Mouse (Mus musculus): ENCODE results near the gene Zfp239. TPM values are rescaled to one million over a fixed set of nuclear protein-coding genes. Genes with fewer than 3 reads are reported as not detected.
A peak's percentile ranks its signal among the peaks of the same experiment; 100 is the strongest.

Zfp239 gene
- total and polyA plus RNA-seq, 3 experiments = 18.6 to 20.4 TPM; not detected in 1

GRCm38 (mm10) chr6:117916737-117917426 is 55.0 kb downstream of the Zfp239 start (continued):
- peak; percentile 92 for TF ChIP-seq USF1 (IDR thresholded peaks at IDR 0.05; ENCODE audit: low read depth, low read length)
- TF ChIP-seq ZMIZ1 (IDR thresholded peaks at IDR 0.05; ENCODE audit: low read depth, low read length) = peak; percentile 58
- TF ChIP-seq POLR2AphosphoS5 (IDR thresholded peaks at IDR 0.05; ENCODE audit: borderline replicate concordance, low read depth, low read length) = no peak
- peak; percentile 81 for TF ChIP-seq ELF1 (IDR thresholded peaks at IDR 0.05; ENCODE audit: low read depth, low read length)
- TF ChIP-seq POLR2A (IDR thresholded peaks at IDR 0.05; ENCODE audit: control insufficient read depth in 1 of 2, insufficient read depth in 1 of 2, low read depth in 1 of 2, low read length in 2 of 2, poor library complexity in 1 of 2) = peak; percentile 45 to 81; a peak in 3 of 4 replicates
- peak; percentile 56; the same call in 1 of the 2 replicates for TF ChIP-seq BHLHE40 (IDR thresholded peaks at IDR 0.05; ENCODE audit: borderline replicate concordance, low read depth, low read length)
- TF ChIP-seq RAD21 (IDR thresholded peaks at IDR 0.05; ENCODE audit: low read depth, low read length) = no peak
- peak; percentile 89; the same call in 1 of the 2 replicates for TF ChIP-seq MYC (IDR thresholded peaks at IDR 0.05; ENCODE audit: low read depth, low read length)
- no peak for TF ChIP-seq CHD2 (IDR thresholded peaks at IDR 0.05; ENCODE audit: low read length)
- TF ChIP-seq UBTF (IDR thresholded peaks at IDR 0.05; ENCODE audit: borderline replicate concordance, insufficient read depth, low read depth, low read length) = no peak
- TF ChIP-seq TAL1 (IDR thresholded peaks at IDR 0.05; ENCODE audit: low read length) = no peak
- peak in 1 of 2 experiments; percentile 39; a peak in 2 of 4 replicates for TF ChIP-seq EP300 (IDR thresholded peaks at IDR 0.05; ENCODE audit: low read depth in 1 of 2, low read length in 2 of 2)
- no peak for TF ChIP-seq MEF2A (IDR thresholded peaks at IDR 0.05; ENCODE audit: extremely low read depth, insufficient replicate concordance, low read depth, low read length, poor library complexity, severe bottlenecking)
- no peak for TF ChIP-seq CTCF (IDR thresholded peaks at IDR 0.05 in 2 of 3, conservative IDR thresholded peaks at IDR 0.05 in 1 of 3; ENCODE audit: control insufficient read depth in 1 of 3, insufficient read depth in 1 of 3, low read depth in 2 of 3, low read length in 3 of 3, poor library complexity in 1 of 3, severe bottlenecking in 1 of 3)
- peak; percentile 66 for TF ChIP-seq HCFC1 (IDR thresholded peaks at IDR 0.05; ENCODE audit: low read depth, low read length)
- peak; percentile 92 for TF ChIP-seq MXI1 (IDR thresholded peaks at IDR 0.05; ENCODE audit: low read depth, low read length)
- peak; percentile 76 for TF ChIP-seq TBP (IDR thresholded peaks at IDR 0.05; ENCODE audit: low read depth, low read length)

- Histone ChIP-seq H3K9me3 (replicated peaks; ENCODE audit: insufficient read depth, low read length) (no peaks in the 10 kb centered on the region), H3K4me1 (ENCODE audit: control insufficient read depth in 1 of 2, insufficient read depth in 2 of 2, low read length in 2 of 2) (peaks cover 24% of the 10 kb centered on the region in 2 experiments), H3K79me2 (ENCODE audit: control insufficient read depth, insufficient read depth, low read length, poor library complexity) (peaks cover 76% of the 10 kb centered on the region), H3K27me3 (ENCODE audit: control insufficient read depth in 1 of 2, insufficient read depth in 2 of 2, low read length in 2 of 2) (no peaks in the 10 kb centered on the region), H3K9ac (ENCODE audit: control insufficient read depth, low read depth, low read length, poor library complexity, severe bottlenecking) (peak overlapping the region; percentile 97), H3K4me3 (ENCODE audit: control insufficient read depth in 1 of 2, insufficient read depth in 1 of 2, low read depth in 2 of 2, low read length in 2 of 2) (peak overlapping the region; percentile 50 to 95), H3K36me3 (ENCODE audit: control insufficient read depth in 1 of 2, insufficient read depth in 2 of 2, low read length in 2 of 2) (peaks cover 47 to 74% of the 10 kb centered on the region in 2 experiments), H3K27ac (ENCODE audit: control insufficient read depth, low read depth, low read length) (peak overlapping the region; percentile 99)
- DNase-seq (ENCODE audit: low read depth, low spot score) = peak; percentile 78
- no peak for TF ChIP-seq MEF2A (IDR thresholded peaks at IDR 0.05; ENCODE audit: extremely low read depth, insufficient replicate concordance, low read depth, low read length, poor library complexity, severe bottlenecking)
- TF ChIP-seq BHLHE40 (IDR thresholded peaks at IDR 0.05; ENCODE audit: borderline replicate concordance, low read depth, low read length) = no peak
- peak; percentile 24; the same call in 1 of the 2 replicates for TF ChIP-seq ELF1 (IDR thresholded peaks at IDR 0.05; ENCODE audit: low read depth, low read length)
- TF ChIP-seq GABPA (IDR thresholded peaks at IDR 0.05; ENCODE audit: low read depth, low read length) = no peak
- no peak for TF ChIP-seq TCF12 (IDR thresholded peaks at IDR 0.05; ENCODE audit: low read depth, low read length)
- no peak for TF ChIP-seq CTCF (IDR thresholded peaks at IDR 0.05 in 2 of 3, conservative IDR thresholded peaks at IDR 0.05 in 1 of 3; ENCODE audit: control insufficient read depth in 1 of 3, insufficient read depth in 1 of 3, low read depth in 2 of 3, low read length in 3 of 3, poor library complexity in 1 of 3, severe bottlenecking in 1 of 3)
- TF ChIP-seq ZKSCAN1 (IDR thresholded peaks at IDR 0.05; ENCODE audit: low read depth, low read length) = no peak
- TF ChIP-seq SMC3 (IDR thresholded peaks at IDR 0.05; ENCODE audit: low read depth, low read length) = no peak
- no peak for TF ChIP-seq JUND (IDR thresholded peaks at IDR 0.05; ENCODE audit: low read depth, low read length)
- 0 out of 2 replicates have a peak, but pooled peaks have one; percentile 21 for TF ChIP-seq CHD1 (IDR thresholded peaks at IDR 0.05; ENCODE audit: low read depth, low read length)
- TF ChIP-seq POLR2AphosphoS5 (IDR thresholded peaks at IDR 0.05; ENCODE audit: borderline replicate concordance, low read depth, low read length) = no peak
- TF ChIP-seq E2F4 (IDR thresholded peaks at IDR 0.05; ENCODE audit: borderline replicate concordance, low read depth, low read length) = no peak
- no peak for TF ChIP-seq ZMIZ1 (IDR thresholded peaks at IDR 0.05; ENCODE audit: low read depth, low read length)
- no peak for TF ChIP-seq NRF1 (IDR thresholded peaks at IDR 0.05; ENCODE audit: insufficient read depth, low read depth, low read length, poor library complexity, severe bottlenecking)
- no peak for TF ChIP-seq MAX (IDR thresholded peaks at IDR 0.05; ENCODE audit: low read length)
- TF ChIP-seq HCFC1 (IDR thresholded peaks at IDR 0.05; ENCODE audit: low read depth, low read length) = no peak; the same call in 1 of the 2 replicates
- TF ChIP-seq TAL1 (IDR thresholded peaks at IDR 0.05; ENCODE audit: low read length) = no peak
- 0 out of 2 replicates have a peak, but pooled peaks have one; percentile 14 for TF ChIP-seq SIN3A (IDR thresholded peaks at IDR 0.05; ENCODE audit: low read length)
- no peak for TF ChIP-seq USF1 (IDR thresholded peaks at IDR 0.05; ENCODE audit: low read depth, low read length)
- no peak for TF ChIP-seq ZNF384 (IDR thresholded peaks at IDR 0.05; ENCODE audit: low read depth, low read length)
Observed at GRCm38 (mm10) chr6:117917576-117917975, 55.7 kb downstream of the Zfp239 start.
